Mouse (Mus musculus): Measurements from ENCODE around the gene Nlrx1. TPM values are rescaled to one million over a fixed set of nuclear protein-coding genes. Genes with fewer than 3 reads are reported as not detected.

The Nlrx1 gene
- polyA plus RNA-seq, 1 experiment from 2014 or later, result 7.3 TPM

- H3K9ac ChIP-seq (ENCODE audit: low read length), result no peak overlapping the region
- H3K9me3 ChIP-seq (replicated peaks; ENCODE audit: control insufficient read depth, low read length), result peaks cover 4% of the 10 kb centered on the region
- H3K27ac ChIP-seq (ENCODE audit: low read length), result no peak overlapping the region
- WGBS, result 87% methylated on average over 2 of the region's 2 CpGs
- no peak overlapping the region for H3K4me2 ChIP-seq (ENCODE audit: low read depth, low read length)
- peaks cover 7% of the 10 kb centered on the region; the same call in 1 of the 2 replicates for H3K36me3 ChIP-seq (ENCODE audit: control insufficient read depth, insufficient read depth)
- H3K4me1 ChIP-seq (ENCODE audit: control insufficient read depth, insufficient read depth, low read length), result no peaks in the 10 kb centered on the region
- no peaks in the 10 kb centered on the region for H3K27me3 ChIP-seq (ENCODE audit: control insufficient read depth, insufficient read depth, low read length)
- no peak overlapping the region for H3K4me3 ChIP-seq (ENCODE audit: low read length)
- no peak for ATAC-seq (replicated peaks; ENCODE audit: extremely low read depth, insufficient read depth, low FRiP score)
These were observed 60.6 kb downstream of the Nlrx1 start for GRCm38 (mm10) chr9:44207840-44208239.

Other genes with a start within 250 kb of the Nlrx1 start
- gene Thy1, start 225.2 kb downstream of the Nlrx1 start, polyA plus RNA-seq (2015; fragmentation: Nextera tagmentation; extraction: Ambion mirVana), result 8.7 and 21.5 TPM in 2 replicates
- gene Usp2, start 201.6 kb downstream of the Nlrx1 start, polyA plus RNA-seq (2015; fragmentation: Nextera tagmentation; extraction: Ambion mirVana), result 77.5 and 89.6 TPM in 2 replicates
- gene Mfrp, start 166.9 kb downstream of the Nlrx1 start, polyA plus RNA-seq (2015; fragmentation: Nextera tagmentation; extraction: Ambion mirVana), result 0.12 TPM in 1 of 2 replicates, not detected in the other
- 3.5 and 4.2 TPM in 2 replicates for gene C1qtnf5, start 161.4 kb downstream of the Nlrx1 start, polyA plus RNA-seq (2015; fragmentation: Nextera tagmentation; extraction: Ambion mirVana)
- gene Gm49380, start 155.1 kb downstream of the Nlrx1 start, polyA plus RNA-seq (2015; fragmentation: Nextera tagmentation; extraction: Ambion mirVana), result 0.07 and 0.20 TPM in 2 replicates
- 31.7 and 36.6 TPM in 2 replicates for gene Rnf26, start 155.1 kb downstream of the Nlrx1 start, polyA plus RNA-seq (2015; fragmentation: Nextera tagmentation; extraction: Ambion mirVana)
- gene Mcam, start 134.1 kb downstream of the Nlrx1 start, polyA plus RNA-seq (2015; fragmentation: Nextera tagmentation; extraction: Ambion mirVana), result 104 and 111 TPM in 2 replicates
- gene Cbl, start 34.5 kb downstream of the Nlrx1 start, polyA plus RNA-seq (2015; fragmentation: Nextera tagmentation; extraction: Ambion mirVana), result 12.6 and 13.0 TPM in 2 replicates
- gene Ccdc153, start 27.9 kb downstream of the Nlrx1 start, polyA plus RNA-seq (2015; fragmentation: Nextera tagmentation; extraction: Ambion mirVana), result 0.88 and 2.5 TPM in 2 replicates
- gene Pdzd3, start 17.1 kb downstream of the Nlrx1 start, polyA plus RNA-seq (2015; fragmentation: Nextera tagmentation; extraction: Ambion mirVana), result 0.06 and 0.07 TPM in 2 replicates
- 1.9 and 2.5 TPM in 2 replicates for gene Abcg4, start 20.0 kb upstream of the Nlrx1 start, polyA plus RNA-seq (2015; fragmentation: Nextera tagmentation; extraction: Ambion mirVana)
- 15.8 and 18.7 TPM in 2 replicates for gene Hinfp, start 37.1 kb upstream of the Nlrx1 start, polyA plus RNA-seq (2015; fragmentation: Nextera tagmentation; extraction: Ambion mirVana)
- 8.2 and 8.6 TPM in 2 replicates for gene C2cd2l, start 51.7 kb upstream of the Nlrx1 start, polyA plus RNA-seq (2015; fragmentation: Nextera tagmentation; extraction: Ambion mirVana)
- 28.5 and 33.7 TPM in 2 replicates for gene Dpagt1, start 57.4 kb upstream of the Nlrx1 start, polyA plus RNA-seq (2015; fragmentation: Nextera tagmentation; extraction: Ambion mirVana)
- gene H2afx, start 66.1 kb upstream of the Nlrx1 start, polyA plus RNA-seq (2015; fragmentation: Nextera tagmentation; extraction: Ambion mirVana), result 179 and 186 TPM in 2 replicates
- 97.2 and 102 TPM in 2 replicates for gene Hmbs, start 75.6 kb upstream of the Nlrx1 start, polyA plus RNA-seq (2015; fragmentation: Nextera tagmentation; extraction: Ambion mirVana)
- gene Vps11, start 93.1 kb upstream of the Nlrx1 start, polyA plus RNA-seq (2015; fragmentation: Nextera tagmentation; extraction: Ambion mirVana), result 20.9 and 23.1 TPM in 2 replicates
- 14.6 and 18.0 TPM in 2 replicates for gene Hyou1, start 110.9 kb upstream of the Nlrx1 start, polyA plus RNA-seq (2015; fragmentation: Nextera tagmentation; extraction: Ambion mirVana)
- gene Slc37a4, start 128.3 kb upstream of the Nlrx1 start, polyA plus RNA-seq (2015; fragmentation: Nextera tagmentation; extraction: Ambion mirVana), result 37.8 and 42.0 TPM in 2 replicates
- 862 and 919 TPM in 2 replicates for gene Rps25, start 138.5 kb upstream of the Nlrx1 start, polyA plus RNA-seq (2015; fragmentation: Nextera tagmentation; extraction: Ambion mirVana)
- gene Trappc4, start 139.0 kb upstream of the Nlrx1 start, polyA plus RNA-seq (2015; fragmentation: Nextera tagmentation; extraction: Ambion mirVana), result 84.4 and 90.3 TPM in 2 replicates
- 21.3 and 23.5 TPM in 2 replicates for gene Ccdc84, start 150.0 kb upstream of the Nlrx1 start, polyA plus RNA-seq (2015; fragmentation: Nextera tagmentation; extraction: Ambion mirVana)
- not detected in 2 replicates for gene Foxr1, start 172.5 kb upstream of the Nlrx1 start, polyA plus RNA-seq (2015; fragmentation: Nextera tagmentation; extraction: Ambion mirVana)
- 0.50 TPM in 1 of 2 replicates, not detected in the other for gene Upk2, start 186.4 kb upstream of the Nlrx1 start, polyA plus RNA-seq (2015; fragmentation: Nextera tagmentation; extraction: Ambion mirVana)
- 11.1 and 11.3 TPM in 2 replicates for gene Bcl9l, start 214.2 kb upstream of the Nlrx1 start, polyA plus RNA-seq (2015; fragmentation: Nextera tagmentation; extraction: Ambion mirVana)